Mouse (Mus musculus): ENCODE results near the gene Gm28919. TPM values are rescaled to one million over a fixed set of nuclear protein-coding genes. Genes with fewer than 3 reads are reported as not detected.

The Gm28919 gene
- polyA plus RNA-seq (2012), result not detected in 2 replicates

DNA sequence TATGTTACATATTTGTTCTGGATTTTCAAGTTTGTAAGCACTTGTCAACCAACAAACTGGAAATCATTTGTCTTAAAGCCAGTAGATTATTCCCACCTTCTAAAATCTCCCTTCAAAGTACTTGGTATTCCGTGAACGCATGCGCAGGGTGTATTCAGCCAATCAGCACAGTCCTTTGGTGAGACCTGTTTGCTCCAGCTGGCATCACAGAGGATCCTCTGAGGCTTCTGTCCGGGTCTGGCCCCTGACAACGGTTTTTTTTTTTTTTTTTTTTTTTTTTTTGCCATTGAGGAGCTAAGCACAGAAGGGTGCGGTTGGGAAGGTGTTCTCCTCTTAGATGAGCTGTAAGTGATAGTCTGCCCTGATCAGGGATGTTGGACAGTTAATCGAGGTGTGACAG is at the start of gene Gm28919:
Gene Gm28919 (plus strand): TSS at position 301 of the 400 bp plus-strand sequence.

Other genes with a start within 250 kb of the Gm28919 start
- gene Gm21719, start 99.3 kb downstream of the Gm28919 start, polyA plus RNA-seq (2012), result not detected in 2 replicates